Mouse (Mus musculus) MN1 (cell line): ENCODE measurements at regions not wholly inside any gene's neighbourhood (a gene's known extent, or its start where the extent isn't known, plus 50 kb on each side); places are given as distances from the start of the nearest gene placed in this dataset.
A peak's percentile ranks its signal among the peaks of the same experiment; 100 is the strongest.
"Not testable (repeated sequence)": the region's sequence is repeated elsewhere in the genome, so short reads cannot be mapped to it uniquely, and the experiment has no call there.

ENCODE experiments used
- DNase-seq: peaks from one replicate; pipeline ENCODE4 v3.0.0-alpha.2; 2016; ENCODE audit warnings: low spot score

- DNase-seq, result not testable (repeated sequence)
These were observed 99.3 kb downstream of the Gm7489 start for GRCm38 (mm10) chr15:53984006-53984405.

DNA sequence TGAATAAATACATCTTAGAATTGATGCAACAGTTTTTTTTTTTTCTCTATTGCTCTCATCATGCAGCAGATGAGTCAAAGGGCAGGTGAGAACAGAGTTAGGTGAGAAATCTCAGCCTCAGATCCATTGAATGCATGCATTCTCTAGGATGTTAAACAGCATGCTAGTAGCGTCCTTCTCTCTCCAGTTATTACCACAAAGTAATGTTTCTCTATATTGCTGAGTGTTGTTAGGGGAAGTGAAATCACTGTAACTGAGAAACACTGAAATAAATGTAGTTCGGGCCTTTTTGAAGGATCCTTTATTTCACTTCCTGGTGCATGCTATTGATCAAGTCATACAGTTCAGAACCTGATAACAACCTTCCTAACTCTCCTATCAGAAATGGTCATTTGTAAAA lies 105.2 kb downstream of the Gm7489 start:
- no peak for DNase-seq

DNA sequence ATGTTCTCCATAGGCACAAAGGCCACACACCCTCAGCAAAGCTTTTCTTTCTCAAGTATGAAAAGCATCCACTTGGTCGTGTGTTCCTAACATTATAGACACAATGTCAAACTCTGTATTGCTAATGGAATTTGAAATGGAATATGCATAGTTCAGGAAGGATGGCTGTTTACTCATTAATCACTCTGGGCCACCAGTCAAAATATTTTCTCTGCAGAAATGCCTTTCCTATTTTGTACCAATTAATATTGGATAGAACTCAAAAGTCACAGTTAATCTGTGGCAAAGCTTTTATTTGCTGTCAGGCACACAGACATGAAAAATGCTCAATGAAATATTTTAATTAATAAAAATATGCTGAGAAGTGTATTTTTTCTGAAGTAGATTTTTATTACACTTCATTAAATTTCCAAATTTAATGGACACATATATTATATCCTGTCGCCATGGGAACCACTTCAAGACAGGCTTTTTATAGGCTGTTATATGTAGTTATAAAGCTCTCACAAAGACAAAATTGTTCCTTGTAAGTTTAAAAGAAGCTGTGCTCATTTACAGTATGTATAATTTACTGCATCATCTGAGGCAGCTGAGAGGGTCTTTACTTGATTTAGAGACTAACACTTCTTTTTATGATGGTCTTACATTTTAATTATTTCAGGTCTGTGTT lies 110.6 kb downstream of the Gm7489 start:
- DNase-seq, result no peak

DNA sequence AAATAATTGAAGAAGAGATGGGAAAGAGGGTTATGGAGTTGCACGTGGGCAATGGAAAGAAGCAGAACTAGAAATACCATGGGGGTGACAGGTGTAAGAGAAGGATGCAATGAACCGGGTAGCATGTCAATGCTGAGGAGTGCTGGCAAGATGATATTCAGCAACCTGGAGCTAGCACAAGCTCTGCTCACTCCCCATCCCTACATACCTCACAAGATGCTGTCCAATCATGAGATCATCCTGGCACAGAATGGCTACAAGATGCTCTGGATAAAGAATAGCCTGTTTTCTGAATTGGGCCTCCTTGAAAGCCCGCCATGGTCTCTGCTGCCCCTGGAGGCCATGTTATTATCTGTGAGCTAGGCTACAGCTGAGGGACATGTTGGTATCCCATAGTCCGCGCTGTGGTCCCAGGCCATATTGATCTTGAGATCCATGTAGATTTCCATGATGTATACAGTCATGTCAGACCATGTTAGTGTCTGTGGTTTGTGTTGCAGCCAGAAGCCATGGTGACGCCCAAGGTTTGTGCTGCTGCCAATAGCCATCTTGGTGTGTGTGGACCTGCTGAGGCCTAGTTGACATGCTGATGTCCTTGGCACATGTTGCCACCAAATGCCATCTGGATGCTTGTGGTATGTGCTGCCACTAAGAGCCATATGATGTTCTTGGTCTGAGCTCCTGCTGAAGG lies 114.0 kb downstream of the Gm7489 start:
- no peak for DNase-seq

DNA sequence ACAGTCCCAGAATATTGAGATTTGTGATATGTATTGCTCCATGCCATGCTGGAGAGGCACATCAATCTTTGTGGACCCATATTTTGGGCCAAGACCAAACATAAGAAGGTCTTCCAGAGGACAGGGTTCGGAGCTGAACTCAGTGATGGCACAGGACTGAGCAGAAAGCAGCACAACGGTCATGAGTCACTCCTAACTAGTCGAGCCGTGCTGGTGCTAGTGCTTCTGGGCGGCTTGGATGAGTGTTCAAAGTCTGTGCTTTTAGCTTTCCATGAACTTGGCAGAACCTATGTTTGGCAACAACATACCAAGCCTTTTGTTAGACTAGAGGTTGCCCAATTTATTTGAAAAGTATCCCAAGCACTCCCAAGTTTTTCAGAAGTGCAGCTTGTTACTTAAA lies 149.1 kb downstream of the Gm7489 start:
- no peak for DNase-seq

DNA sequence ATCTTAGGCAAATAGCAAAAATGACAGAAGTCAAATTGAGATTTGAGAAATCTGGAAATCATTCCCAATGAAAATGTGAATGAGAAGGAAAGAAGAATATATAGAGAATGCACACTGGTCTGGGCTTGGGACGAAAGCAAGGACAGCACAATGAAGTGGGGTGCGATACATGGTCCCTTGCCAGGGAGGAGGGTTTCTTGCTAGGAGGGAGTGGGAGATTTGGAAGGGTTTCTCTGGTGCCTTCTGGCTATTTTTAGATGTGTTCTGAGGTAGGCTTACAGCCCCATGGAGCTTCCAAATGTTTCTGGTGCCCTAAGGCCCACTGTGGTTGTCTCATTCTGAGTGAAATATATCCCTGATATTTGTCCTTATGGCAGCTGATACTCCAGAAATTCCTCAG lies 166.0 kb downstream of the Gm7489 start:
- no peak for DNase-seq

DNA sequence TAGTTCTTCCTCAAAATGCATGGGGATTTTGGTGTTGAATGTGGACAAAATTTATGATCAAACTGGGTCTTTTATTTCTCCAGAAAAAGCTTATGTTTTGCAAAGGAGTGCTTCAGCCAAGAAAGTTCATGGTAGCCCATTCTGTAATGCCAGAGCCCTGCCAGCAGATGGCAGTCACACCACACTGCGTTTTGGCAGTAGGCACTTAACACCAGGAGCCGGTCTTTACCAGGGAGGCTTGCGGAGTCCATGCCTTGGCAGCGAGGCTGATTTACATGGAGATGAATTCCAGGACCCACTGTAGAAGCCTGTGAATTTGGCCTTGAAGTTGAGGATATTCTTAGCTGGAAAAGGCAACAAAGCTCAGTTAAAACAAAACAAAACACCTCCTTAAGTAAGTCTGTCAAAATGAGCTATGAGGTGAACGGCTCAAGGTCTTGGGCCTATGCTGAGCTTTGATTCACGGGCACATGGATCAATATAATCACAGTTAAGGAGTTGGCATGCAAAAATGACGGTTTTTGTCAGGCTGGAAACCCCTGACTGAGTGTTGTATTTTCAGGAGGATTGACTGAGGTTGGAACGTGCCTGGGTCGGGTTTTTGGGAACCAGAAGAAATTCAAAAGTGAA lies 185.4 kb downstream of the Gm7489 start:
- DNase-seq, result peak; percentile 45

DNA sequence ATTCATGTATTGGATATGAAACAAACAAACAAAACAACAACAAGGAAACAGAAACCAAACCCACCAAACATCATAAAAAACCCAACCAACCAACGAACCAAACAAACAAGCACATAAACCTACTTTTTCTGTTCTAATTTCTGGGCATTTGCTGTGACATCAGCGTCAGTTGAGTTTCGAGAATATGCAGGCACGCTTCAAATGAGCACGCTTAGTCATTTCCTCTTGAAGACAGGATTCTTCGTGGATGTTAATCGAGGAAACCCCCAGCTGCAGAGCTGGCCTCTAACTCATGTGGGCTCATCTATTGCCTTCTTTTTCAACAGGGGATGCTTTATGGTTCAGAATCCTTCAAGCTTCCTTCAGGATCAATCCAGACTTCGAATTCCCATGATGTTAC lies 187.0 kb downstream of the Gm7489 start:
- no peak for DNase-seq

DNA sequence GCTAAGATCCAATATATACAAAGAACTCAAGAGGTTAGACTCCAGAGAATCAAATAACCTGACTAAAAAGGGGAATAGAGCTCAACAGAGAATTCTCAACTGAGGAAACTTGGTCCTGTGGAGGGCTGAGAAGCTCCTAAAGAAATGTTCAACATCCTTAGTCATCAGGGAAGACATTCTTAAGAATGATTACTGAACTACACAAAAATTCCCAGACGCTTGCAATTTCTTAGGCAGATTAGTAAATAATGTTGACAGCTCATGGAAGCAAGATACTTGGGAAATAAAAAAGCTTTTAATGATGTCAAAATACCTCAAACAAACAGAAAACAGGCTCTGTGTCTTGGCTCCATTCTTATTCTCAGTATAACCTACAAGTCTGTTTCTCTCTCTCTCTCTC lies 206.6 kb downstream of the Gm7489 start:
- DNase-seq, result no peak

- DNase-seq, result no peak
These were observed 207.7 kb downstream of the Gm7489 start for GRCm38 (mm10) chr15:54092386-54092785.

DNA sequence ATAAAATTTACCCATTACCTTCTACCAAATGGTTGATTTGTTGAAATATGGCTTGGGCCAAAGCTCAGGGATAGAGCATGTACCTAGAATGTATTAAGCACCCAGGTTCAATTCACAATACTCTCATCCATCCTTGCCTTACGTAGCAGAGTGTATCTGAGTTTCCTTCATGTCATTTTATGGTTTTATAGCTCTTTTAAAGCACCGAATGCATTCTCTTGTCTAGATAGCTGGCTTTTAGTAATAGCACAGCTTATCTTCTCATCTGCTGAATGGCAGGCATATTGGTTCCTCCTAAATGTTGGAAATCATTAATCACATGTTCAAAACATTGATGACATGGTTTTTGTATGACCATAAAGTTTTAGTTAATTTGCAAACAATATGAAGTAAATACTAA lies 212.8 kb downstream of the Gm7489 start:
- no peak for DNase-seq

DNA sequence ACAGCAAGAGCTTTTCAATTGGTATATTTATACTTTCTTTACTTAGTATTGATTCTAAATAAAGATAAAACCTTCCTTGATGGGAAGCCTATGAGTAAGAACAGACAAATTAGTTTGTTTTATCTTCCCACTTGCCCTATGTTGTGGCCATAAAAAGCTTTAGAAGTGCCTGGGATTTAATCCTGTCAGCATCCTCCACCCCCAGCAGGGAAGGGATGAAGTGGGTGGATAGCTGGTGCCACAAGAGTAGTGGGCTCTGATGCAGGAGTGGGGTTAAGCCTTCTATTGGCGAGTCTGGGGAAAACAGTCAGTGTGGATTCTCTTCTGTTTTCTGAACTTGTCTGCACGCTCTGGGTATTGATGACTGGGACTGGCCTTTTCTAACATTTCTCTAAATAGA lies 227.7 kb downstream of the Gm7489 start:
- no peak for DNase-seq

- DNase-seq, result no peak
These were observed 229.4 kb downstream of the Gm7489 start for GRCm38 (mm10) chr15:54114096-54114512.

DNA sequence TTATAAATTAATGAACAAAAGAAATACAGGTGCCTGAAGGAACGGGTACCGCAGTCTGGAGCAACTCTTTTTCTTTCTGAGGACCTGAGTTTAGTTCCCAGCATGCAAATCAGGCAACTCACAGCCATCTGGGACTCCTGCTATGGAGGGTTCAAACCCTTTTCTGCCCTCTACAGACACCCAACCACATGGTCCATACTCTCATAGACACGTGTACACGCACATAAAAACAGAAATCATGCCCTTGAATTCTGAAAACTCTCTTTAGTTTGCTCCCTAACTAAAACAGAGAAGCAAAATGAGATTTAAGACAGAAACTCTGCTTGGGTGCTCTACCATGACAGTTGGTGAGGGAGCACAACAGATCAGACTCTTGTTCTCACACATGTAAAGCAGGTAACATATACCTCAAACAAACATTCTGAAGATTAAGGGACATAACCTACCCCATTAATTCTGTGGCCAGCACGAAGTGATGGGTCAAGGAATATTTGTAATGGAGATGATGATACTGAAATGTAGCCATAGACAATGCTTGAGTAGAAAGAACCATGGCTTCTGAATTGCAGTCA lies 233.3 kb downstream of the Gm7489 start:
- no peak for DNase-seq

DNA sequence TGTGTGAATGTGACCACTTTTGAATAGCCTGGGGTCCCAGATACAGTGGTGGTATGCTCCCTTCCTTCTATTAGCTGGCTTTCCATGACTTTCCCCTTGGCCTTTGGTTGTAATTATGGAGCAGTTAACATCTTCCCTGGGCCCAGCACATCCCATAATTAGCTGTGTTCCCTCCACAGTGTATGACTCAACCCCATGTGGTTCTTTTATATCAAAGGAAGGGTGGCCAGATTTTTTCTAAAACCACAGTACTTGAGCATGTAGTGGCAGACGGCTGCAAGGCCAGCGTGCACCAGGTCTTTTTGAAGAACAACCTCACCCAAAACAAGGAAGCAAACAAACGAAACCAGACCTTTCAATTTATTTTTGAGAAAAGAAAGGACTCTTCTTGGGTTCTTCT lies 235.8 kb downstream of the Gm7489 start:
- no peak for DNase-seq

- DNase-seq, result no peak
These were observed 279.6 kb downstream of the Gm7489 start for GRCm38 (mm10) chr15:54164350-54164749.

GRCm38 (mm10) chr15:54167842-54168361 lies 283.2 kb downstream of the Gm7489 start:
- DNase-seq, result no peak

DNA sequence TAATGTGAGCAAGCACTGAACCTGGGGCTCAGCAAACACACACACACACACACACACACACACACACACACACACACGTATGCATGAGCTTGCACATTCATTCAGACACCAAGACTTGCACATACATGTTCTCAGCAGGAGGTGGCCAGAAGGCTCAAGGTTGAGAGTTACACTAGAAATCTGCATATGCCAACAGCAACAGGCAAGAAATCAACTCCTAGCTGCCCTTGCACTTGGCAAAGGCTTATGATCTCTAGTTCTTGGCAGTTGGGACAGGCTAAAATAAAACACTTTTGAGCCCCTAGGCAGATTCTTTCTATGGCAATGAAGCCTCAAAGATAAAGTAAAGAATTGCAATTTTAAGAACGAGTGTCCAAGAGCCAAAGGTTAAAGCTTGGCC lies 292.5 kb downstream of the Gm7489 start:
- no peak for DNase-seq

DNA sequence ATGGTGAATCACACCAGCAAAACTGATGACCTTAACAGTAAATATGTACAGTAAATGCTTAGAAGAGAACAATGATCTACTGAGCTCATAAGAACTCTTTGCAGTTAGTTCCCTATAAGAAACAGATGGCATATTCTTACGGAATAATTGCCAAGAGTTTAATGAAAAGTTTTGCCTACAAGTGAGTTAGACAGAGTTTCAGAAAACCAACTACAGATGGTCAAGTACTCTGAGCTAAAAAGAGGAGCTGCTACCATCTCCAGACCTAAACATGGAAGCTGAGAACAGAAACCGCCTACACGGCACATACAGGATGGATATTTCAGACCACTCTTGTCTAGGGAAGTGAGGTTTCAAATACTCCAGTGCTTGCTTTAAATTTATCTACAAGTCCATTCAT lies 293.1 kb downstream of the Gm7489 start:
- no peak for DNase-seq
